Mouse (Mus musculus) lung, adult 2 months (tissue): ENCODE measurements around the gene Vps37d.

Experiments
- CTCF ChIP-seq: fragments of 200-500 bp; IDR thresholded peaks from 2 replicates; pipeline ENCODE4 v1.5.1; 2011; ENCODE audit warnings: mild to moderate bottlenecking, low read length, control low read depth; ENCODE audit not compliant: insufficient read depth
- POLR2A ChIP-seq: fragments of 200-500 bp; IDR thresholded peaks from 2 replicates; pipeline ENCODE4 v1.6.1; 2011; ENCODE audit warnings: low read depth, mild to moderate bottlenecking, control low read depth, low read length, borderline replicate concordance; ENCODE audit errors: extremely low read depth

DNA sequence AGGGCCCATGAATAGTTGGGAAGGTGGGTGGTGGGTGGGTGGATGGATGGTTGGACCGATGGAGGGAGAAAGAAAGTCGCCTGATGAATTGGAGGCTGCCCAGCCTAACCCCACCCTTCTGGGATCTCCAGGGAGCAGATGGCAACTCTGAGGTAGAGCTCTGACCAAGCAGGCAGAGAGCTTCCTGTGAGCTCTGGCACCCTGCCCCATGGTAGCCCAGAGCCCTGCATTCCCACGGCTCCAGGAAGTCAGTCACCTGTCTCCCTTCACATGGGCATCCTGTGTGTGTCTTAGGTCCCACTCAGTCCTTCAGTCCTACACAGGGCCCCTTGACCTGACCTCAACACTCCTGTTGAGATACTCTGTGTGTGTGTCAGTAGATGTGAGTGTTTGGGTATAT is 40.1 kb downstream of the Vps37d start:
- TF ChIP-seq POLR2A (no peak), CTCF (no peak)
